Mouse (Mus musculus): Measurements from ENCODE around the gene Rhoj.

Rhoj gene

GRCm38 (mm10) chr12:75307961-75308951 is at the start of gene Rhoj:
Gene Rhoj (plus strand): TSS chr12:75308322.
- in situ Hi-C loops (cut with MboI; ENCODE audit: low pct_unique_long_range_greater_than_20kb in 1 of 2, low sequenced_read_pairs in 2 of 2, unreplicated experiment in 1 of 2) = no loop called here

DNA sequence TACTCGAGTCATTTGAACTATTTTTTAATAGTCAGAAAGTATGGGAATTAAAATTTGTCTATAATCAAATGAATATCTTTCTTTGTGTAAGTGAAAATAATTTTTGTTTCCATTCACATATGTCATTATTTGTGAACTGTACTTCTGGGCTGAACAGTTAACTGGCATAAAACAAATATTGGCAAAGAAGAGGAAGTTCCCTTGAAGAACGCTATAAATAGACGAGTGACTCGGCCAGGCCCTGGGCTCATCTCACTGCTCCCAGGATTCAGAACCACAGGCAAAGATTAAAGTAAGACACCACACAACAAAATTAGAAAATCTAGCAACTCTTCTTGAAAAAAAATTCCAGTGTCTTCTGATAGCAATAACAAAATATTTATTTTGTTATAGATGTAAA is 36.4 kb upstream of the Rhoj start:
- in situ Hi-C loops (cut with MboI; ENCODE audit: low pct_unique_long_range_greater_than_20kb in 1 of 2, low sequenced_read_pairs in 2 of 2, unreplicated experiment in 1 of 2) = no loop called here

DNA sequence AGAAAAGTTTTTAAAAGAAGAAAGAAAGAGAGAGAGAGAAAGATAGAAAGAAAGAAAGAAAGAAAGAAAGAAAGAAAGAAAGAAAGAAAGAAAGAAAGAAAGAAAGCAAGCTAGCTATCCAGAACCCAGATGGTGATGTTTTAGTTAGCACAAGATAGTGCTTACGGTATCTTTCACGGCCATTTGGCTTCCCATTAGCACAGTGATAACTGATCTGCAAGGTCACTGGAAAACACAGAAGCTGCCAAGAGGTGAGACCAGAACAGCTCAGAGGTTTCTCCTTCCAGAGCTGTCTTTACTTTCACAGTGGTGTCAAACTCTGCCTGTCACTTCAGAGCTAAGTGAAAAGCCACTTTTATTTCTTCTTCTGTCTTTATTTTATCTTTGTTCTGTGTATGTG is 32.4 kb upstream of the Rhoj start:
- in situ Hi-C loops (cut with MboI; ENCODE audit: low pct_unique_long_range_greater_than_20kb in 1 of 2, low sequenced_read_pairs in 2 of 2, unreplicated experiment in 1 of 2) = no loop called here

DNA sequence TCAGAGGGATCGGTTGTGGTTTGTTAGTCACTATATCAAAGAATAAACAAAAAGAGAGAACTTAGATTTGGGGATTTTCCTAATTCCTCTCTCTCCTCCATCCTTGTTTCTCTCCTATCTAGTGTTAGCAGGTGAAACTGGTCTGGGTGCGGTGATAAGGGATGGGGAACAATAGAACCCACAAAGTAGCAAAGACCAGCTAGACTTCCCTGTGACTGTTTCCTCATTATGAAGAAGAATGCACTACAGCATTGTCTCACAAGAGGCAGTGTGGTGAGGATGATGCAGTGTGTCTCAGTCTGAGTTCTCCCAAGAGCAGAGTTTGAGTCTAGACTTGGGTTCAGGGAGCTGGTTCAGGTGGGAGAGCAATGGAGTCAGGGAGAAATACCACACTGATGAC is 30.7 kb upstream of the Rhoj start:
- in situ Hi-C loops (cut with MboI; ENCODE audit: low pct_unique_long_range_greater_than_20kb in 1 of 2, low sequenced_read_pairs in 2 of 2, unreplicated experiment in 1 of 2) = no loop called here

DNA sequence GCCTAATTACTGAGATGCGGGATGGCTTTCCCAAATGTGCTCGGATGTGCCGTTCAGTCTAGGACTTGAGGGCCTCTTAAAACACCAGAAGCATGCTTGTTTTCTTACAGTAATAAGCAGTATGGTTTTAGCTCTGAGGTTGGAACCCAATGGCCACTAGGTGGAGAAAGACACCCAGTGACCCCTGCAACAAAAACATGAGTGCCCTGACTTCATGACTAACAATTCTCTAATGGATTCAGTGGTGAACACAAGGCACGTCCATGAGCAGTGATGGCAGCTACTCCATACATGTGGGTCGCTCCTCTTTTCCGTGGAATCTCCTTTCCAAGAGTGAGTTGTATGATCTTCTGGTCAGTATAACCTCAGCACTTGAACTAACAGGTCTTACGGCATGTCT is 27.6 kb upstream of the Rhoj start:
- in situ Hi-C loops (cut with MboI; ENCODE audit: low pct_unique_long_range_greater_than_20kb in 1 of 2, low sequenced_read_pairs in 2 of 2, unreplicated experiment in 1 of 2) = no loop called here

- in situ Hi-C loops (cut with MboI; ENCODE audit: low pct_unique_long_range_greater_than_20kb in 1 of 2, low sequenced_read_pairs in 2 of 2, unreplicated experiment in 1 of 2) = no loop called here
These were observed 24.9 kb upstream of the Rhoj start for GRCm38 (mm10) chr12:75283226-75283625.

GRCm38 (mm10) chr12:75286166-75286565 is 22.0 kb upstream of the Rhoj start:
- in situ Hi-C loops (cut with MboI; ENCODE audit: low pct_unique_long_range_greater_than_20kb in 1 of 2, low sequenced_read_pairs in 2 of 2, unreplicated experiment in 1 of 2) = no loop called here

DNA sequence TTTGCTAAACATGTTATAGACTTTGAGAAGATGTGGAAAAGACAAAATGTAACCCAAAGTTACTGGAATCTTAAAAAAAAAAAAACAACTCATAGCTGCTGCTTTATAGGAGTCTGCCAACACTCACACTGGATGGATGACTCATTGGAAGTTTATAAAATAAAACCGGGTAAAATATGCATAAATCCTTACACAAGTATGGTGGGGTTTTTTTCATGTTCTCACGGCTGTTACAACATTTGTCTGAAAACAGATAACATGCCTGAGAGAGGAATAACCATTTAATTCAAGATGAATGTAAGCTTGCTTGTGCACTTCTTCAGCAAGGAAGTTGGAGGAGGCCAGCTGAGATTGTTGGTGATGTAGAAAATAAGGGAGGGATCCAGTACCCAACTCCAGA is 17.6 kb upstream of the Rhoj start:
- in situ Hi-C loops (cut with MboI; ENCODE audit: low pct_unique_long_range_greater_than_20kb in 1 of 2, low sequenced_read_pairs in 2 of 2, unreplicated experiment in 1 of 2) = no loop called here

- in situ Hi-C loops (cut with MboI; ENCODE audit: low pct_unique_long_range_greater_than_20kb in 1 of 2, low sequenced_read_pairs in 2 of 2, unreplicated experiment in 1 of 2) = no loop called here
These were observed 16.6 kb upstream of the Rhoj start for GRCm38 (mm10) chr12:75291556-75291955.

- in situ Hi-C loops (cut with MboI; ENCODE audit: low pct_unique_long_range_greater_than_20kb in 1 of 2, low sequenced_read_pairs in 2 of 2, unreplicated experiment in 1 of 2) = no loop called here
These were observed 15.2 kb upstream of the Rhoj start for GRCm38 (mm10) chr12:75292939-75293338.

GRCm38 (mm10) chr12:75299865-75300264 is 8.3 kb upstream of the Rhoj start:
- in situ Hi-C loops (cut with MboI; ENCODE audit: low pct_unique_long_range_greater_than_20kb in 1 of 2, low sequenced_read_pairs in 2 of 2, unreplicated experiment in 1 of 2) = no loop called here

DNA sequence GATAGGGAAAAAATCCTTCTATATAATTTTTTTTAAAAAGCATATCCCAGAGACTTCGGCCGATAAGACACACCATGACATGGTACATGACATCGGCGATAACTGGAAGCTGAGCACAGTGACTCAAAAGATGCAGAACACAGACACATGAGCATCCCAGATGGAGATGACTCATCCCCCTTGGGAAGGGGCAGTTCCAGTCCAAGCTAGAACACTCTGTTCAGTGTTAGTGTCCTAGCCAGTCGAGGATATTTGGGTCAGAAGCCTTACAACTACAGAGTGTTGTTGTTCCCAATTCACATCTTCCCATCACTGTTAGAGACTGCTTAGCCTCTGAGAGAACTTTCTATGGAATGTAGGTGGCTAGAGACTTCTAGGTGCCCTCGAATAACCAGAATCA is 4.0 kb upstream of the Rhoj start:
- in situ Hi-C loops (cut with MboI; ENCODE audit: low pct_unique_long_range_greater_than_20kb in 1 of 2, low sequenced_read_pairs in 2 of 2, unreplicated experiment in 1 of 2) = no loop called here

DNA sequence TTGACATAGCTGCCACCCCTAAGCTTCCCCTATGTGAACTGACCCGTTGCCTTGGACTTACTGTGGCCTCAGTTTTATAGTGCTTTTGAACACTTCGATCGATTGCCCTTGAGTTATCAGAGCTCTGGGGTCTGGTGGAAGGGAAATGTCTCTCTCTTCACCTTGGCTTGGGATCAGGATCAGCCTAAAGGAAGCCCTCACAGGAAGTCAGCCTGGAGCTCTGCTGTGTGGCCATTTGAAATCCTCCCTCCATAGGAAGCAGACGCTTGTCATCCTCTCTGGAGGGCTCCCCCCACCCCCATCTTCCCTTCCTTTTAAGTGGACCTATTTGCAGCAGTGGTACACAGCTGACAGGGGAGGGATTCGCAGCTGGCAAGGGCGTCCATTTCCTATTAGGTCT is 1.6 kb downstream of the Rhoj start:
- in situ Hi-C loops (cut with MboI; ENCODE audit: low pct_unique_long_range_greater_than_20kb in 1 of 2, low sequenced_read_pairs in 2 of 2, unreplicated experiment in 1 of 2) = no loop called here

DNA sequence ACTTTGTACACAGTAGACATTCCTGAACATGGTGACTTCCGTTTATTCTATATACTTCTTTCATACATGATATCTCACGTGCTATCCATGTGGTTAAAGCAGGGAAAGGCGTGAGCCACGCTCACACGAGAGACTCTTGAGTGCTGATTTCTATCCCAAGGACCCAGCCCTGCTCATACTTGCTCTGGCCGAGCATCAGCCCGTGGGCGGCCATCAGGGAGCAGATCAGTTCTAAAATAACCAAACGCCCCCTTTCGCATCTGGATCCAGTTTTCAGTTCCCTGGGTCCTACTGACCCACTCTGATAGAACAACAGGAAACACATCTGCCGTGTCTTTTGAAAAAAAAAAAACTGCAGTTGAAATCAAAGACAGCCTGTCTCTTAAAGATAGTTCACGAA is 2.6 kb downstream of the Rhoj start:
- in situ Hi-C loops (cut with MboI; ENCODE audit: low pct_unique_long_range_greater_than_20kb in 1 of 2, low sequenced_read_pairs in 2 of 2, unreplicated experiment in 1 of 2) = no loop called here

- in situ Hi-C loops (cut with MboI; ENCODE audit: low pct_unique_long_range_greater_than_20kb in 1 of 2, low sequenced_read_pairs in 2 of 2, unreplicated experiment in 1 of 2) = no loop called here
These were observed 3.8 kb downstream of the Rhoj start for GRCm38 (mm10) chr12:75311879-75312278.

DNA sequence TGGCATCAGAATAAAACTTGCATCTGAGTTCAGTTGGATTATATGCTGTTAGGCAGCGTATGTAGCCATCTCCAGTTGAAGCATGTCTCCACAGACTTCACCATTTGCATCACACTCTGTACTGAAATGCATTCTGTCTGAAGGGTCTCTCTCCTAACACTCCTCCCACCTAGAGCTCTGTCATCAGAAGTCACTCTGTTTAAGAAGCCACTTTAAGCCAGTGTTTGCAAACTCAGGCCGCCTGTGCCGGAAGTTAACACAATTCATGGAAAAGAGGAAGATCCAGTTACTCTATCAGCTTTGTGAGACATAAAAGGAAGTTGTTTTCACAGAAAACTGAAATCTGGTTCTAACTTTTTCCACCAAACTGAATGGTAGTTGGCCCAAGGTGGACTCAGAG is 5.9 kb downstream of the Rhoj start:
- in situ Hi-C loops (cut with MboI; ENCODE audit: low pct_unique_long_range_greater_than_20kb in 1 of 2, low sequenced_read_pairs in 2 of 2, unreplicated experiment in 1 of 2) = no loop called here

- in situ Hi-C loops (cut with MboI; ENCODE audit: low pct_unique_long_range_greater_than_20kb in 1 of 2, low sequenced_read_pairs in 2 of 2, unreplicated experiment in 1 of 2) = no loop called here
These were observed 7.7 kb downstream of the Rhoj start for GRCm38 (mm10) chr12:75315851-75316250.

DNA sequence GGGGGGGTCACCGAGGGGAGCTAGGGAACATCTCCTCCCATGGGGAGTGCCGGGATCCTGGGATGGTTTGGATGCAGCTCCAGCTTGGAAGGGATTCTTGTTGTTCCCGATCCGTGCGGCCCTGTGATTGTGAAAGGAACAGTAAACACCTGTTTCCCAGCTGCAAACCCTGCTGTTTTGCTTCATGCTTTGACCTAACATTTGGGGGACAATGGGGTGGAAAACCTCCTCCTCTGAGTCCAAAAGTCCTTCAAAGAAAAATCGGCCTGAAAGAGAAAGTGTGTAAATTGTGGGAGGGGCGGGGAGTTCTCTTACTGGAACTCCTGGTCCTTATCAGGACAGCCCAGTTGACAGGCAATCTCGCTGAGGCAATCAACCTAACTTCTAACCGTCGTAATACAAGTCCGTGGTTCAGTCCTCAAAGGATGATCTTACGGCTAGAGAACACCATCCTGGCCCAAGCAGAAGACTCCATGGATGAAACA is 12.4 kb downstream of the Rhoj start:
- in situ Hi-C loops (cut with MboI; ENCODE audit: low pct_unique_long_range_greater_than_20kb in 1 of 2, low sequenced_read_pairs in 2 of 2, unreplicated experiment in 1 of 2) = no loop called here

DNA sequence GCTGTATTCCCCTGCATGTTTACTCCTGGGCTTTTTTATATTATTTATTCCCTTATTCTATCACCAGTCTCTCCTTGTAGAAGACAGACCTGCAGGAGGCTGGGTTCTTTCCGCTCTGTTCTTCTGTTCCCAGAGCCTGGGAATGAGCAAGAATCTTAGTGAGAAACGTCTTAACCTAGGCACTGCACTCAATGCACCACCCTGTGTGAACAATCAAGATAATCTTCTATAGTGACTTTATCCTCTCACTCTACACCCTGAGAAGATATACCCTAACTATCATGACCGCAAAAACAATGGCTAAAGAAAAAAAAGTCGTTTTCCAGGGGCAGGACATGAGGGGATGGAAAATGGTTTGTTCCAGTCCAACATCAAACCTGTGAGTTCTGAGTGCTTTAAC is 13.1 kb downstream of the Rhoj start:
- in situ Hi-C loops (cut with MboI; ENCODE audit: low pct_unique_long_range_greater_than_20kb in 1 of 2, low sequenced_read_pairs in 2 of 2, unreplicated experiment in 1 of 2) = no loop called here

- in situ Hi-C loops (cut with MboI; ENCODE audit: low pct_unique_long_range_greater_than_20kb in 1 of 2, low sequenced_read_pairs in 2 of 2, unreplicated experiment in 1 of 2) = no loop called here
These were observed 21.1 kb downstream of the Rhoj start for GRCm38 (mm10) chr12:75329188-75329587.
